Mouse (Mus musculus) kidney, adult 2 months (tissue): ENCODE data around the gene Add3.

Experiments used
- CTCF ChIP-seq: fragments of 200-500 bp; conservative IDR thresholded peaks from 2 replicates; pipeline ENCODE4 v1.5.1; 2011; ENCODE audit warnings: low read depth, mild to moderate bottlenecking, control low read depth, low read length, moderate library complexity, mixed read lengths; ENCODE audit not compliant: insufficient read depth, insufficient read length
- POLR2A ChIP-seq: fragments of 200-500 bp; IDR thresholded peaks from one replicate; pipeline ENCODE4 v1.6.1; 2011; ENCODE audit warnings: low read depth, low read length, control low read depth

GRCm38 (mm10) chr19:53267305-53267704 is 127.1 kb downstream of the Add3 start:
- TF ChIP-seq POLR2A: no peak
- no peak for TF ChIP-seq CTCF
